Mouse (Mus musculus) mouse embryonic stem cell (cell line): ENCODE results near the gene Gpx7.
"Not testable (repeated sequence)": the region's sequence is repeated elsewhere in the genome, so short reads cannot be mapped to it uniquely, and the experiment has no call there.

ENCODE experiments used
- in situ Hi-C, 2 experiments: fragments of 300-500 bp; cut with MboI; formaldehyde crosslinking; loops; 1 replicate in 1 of 2; 3 replicates in 1 of 2; pipeline ENCODE4 v1.14.3; 2019 to 2020; ENCODE audit warnings: low sequenced_read_pairs in 2 of 2, low pct_unique_long_range_greater_than_20kb in 1 of 2, mixed read lengths in 1 of 2; ENCODE audit not compliant: unreplicated experiment in 1 of 2

Gpx7 gene

DNA sequence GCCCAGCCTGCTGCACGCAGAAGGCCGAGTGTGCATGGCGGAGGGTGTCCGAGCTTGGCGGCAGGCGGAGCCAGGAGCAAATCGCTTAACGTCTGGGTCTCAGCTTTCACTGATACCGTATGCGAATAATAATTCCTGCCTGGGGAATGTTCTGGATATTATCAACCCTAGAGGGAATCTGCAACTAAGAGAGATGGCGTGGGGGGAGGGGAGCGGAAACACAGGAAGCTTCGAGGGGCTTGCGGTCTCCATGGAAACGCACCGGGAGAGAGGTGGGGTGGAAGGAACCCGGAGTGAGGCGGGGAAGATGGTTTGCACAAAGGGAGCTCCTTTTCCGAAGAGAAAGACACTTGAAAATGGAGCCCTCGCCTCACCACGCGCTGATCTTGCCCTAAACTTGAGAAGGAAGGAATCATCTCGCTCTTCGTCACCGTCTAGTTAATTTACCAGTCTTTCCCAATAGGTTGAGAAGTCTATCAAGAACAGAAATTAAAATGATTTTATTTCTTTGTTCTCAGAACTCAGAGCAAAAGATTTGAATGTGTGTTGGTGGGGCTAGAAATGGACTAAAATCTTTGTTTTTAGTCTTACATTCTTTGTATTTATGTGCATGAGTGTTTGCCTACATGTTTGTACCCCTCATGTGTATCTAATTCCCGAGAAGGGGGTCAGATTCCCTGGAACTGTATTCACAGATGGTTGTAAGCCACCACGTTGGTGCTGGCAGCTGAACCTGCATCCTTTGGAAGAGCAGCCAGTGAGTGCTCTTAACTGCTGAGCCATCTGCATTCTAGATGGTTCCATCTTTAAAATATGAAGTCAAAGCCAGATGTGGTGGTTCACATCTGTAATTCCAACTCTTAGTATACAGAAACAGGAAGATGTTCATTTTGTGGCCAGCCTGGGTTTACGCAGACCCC, 46.4 kb downstream of the Gpx7 start:
- in situ Hi-C loops, result no loop called here

DNA sequence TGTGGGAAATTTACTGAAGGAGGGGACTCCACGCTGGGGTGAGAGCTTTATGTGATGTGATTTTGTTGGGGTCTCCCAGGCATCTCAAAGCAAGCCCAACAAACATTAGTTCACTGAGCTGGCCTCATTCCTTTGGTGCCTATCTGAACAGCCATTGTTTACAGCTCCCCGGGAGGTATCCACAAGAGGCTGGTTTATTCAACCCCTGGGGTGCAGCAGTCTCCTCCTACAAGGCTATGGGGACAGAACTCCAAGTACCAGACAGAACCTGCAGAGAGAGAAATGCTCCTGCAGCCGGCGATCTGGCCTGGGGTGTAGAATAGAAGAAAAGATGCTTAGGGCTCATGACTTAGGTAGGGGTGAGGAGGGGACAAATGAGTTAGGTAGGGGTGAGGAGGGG, 48.3 kb downstream of the Gpx7 start:
- in situ Hi-C loops, result no loop called here

DNA sequence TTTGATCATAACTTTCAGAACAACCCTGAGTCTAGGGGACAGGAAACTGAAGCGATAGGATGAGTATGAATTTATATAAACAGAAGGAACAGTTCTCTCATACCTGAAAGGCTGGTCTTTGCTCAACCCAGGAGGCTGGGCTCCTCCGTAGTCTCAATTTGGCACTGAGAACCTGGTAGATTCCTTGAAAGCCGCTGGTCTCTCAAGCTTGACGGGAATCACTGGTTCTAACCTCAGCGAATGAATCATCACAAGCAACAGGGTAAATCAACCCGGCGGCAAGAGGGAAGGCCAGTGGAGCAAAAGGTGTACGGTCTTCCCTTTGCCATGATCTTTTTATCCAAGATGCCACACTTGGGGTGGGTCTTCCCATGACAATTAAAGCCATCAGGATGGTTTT, 49.3 kb downstream of the Gpx7 start:
- in situ Hi-C loops, result no loop called here

DNA sequence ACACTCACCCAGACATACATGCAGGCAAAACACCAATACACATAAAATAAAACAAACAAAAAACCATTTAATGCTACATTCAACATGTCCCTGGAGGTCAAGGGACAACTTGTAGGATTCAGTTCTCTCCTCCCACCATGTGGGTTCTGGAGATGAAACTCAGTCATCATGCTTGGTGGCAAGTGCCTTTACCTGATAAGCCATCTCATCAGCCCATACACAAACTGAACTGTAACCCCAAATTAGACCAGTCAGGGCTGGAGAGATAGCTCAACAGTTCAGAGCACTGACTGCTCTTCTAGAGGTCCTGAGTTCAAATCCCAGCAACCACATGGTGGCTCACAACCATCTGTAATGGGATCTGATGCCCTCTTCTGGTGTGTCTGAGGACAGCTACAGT, 53.2 kb downstream of the Gpx7 start:
- in situ Hi-C loops, result not testable (repeated sequence)

DNA sequence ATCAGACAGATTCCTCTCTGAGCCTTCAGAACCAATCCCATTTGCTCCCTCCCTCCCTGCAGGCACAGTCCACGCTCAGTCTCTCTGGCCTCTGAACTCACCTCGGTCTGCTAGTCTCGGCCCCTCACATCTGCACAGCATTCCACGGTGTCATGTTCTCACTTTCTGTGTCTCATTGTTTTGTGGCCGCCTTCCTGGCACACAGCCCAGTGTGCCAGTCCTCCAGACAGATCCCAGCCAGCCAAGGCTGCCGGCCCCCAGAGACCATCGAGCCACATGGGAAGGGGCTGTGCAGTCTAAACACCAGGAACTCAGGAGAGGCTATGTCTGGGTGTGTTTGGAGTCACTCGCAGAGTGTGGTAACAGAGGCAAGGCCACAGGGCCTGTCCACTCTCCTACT, 55.9 kb downstream of the Gpx7 start:
- in situ Hi-C loops, result no loop called here
